Mouse (Mus musculus) liver, embryonic 13.5 days (tissue): ENCODE results near the gene Vrk2. TPM values are rescaled to one million over a fixed set of nuclear protein-coding genes. Genes with fewer than 3 reads are reported as not detected.

ENCODE experiments used
- ATAC-seq: fragments of 200-750 bp; cut with Nextera tagmentation; 2 replicates; pipeline ENCODE4 v1.8.0; 2017; ENCODE audit warnings: low read depth, mild to moderate bottlenecking, moderate number of reproducible peaks, moderate library complexity
- DNase-seq: peaks from one replicate; pipeline ENCODE4 v3.0.0; 2022
- H3K27ac ChIP-seq: fragments of 300-500 bp; sonication (generic); 2 replicates; pipeline ENCODE4 v1.5.1; 2015; ENCODE audit warnings: moderate library complexity, mild to moderate bottlenecking, inconsistent platforms
- H3K27me3 ChIP-seq: fragments of 300-500 bp; sonication (generic); 2 replicates; pipeline ENCODE4 v1.6.1; 2015; ENCODE audit warnings: mild to moderate bottlenecking, inconsistent platforms
- H3K36me3 ChIP-seq: fragments of 300-500 bp; sonication (generic); 2 replicates; pipeline ENCODE4 v1.6.1; 2015; ENCODE audit warnings: mild to moderate bottlenecking, inconsistent platforms
- H3K4me1 ChIP-seq: fragments of 300-500 bp; sonication (generic); replicated peaks from 2 replicates; pipeline ENCODE4 v1.6.1; 2015; ENCODE audit warnings: inconsistent platforms
- H3K4me2 ChIP-seq: fragments of 300-500 bp; sonication (generic); 2 replicates; pipeline ENCODE4 v1.6.1; 2015; ENCODE audit warnings: inconsistent platforms, mild to moderate bottlenecking, moderate library complexity
- H3K4me3 ChIP-seq: fragments of 300-500 bp; sonication (generic); replicated peaks from 2 replicates; pipeline ENCODE4 v1.5.1; 2015; ENCODE audit warnings: mild to moderate bottlenecking, inconsistent platforms
- H3K9ac ChIP-seq: fragments of 300-500 bp; sonication (generic); 2 replicates; pipeline ENCODE4 v1.6.1; 2015; ENCODE audit warnings: mild to moderate bottlenecking, inconsistent platforms
- H3K9me3 ChIP-seq: fragments of 300-500 bp; sonication (generic); replicated peaks from 2 replicates; pipeline ENCODE4 v1.6.1; 2016; ENCODE audit warnings: inconsistent platforms
- WGBS: fragments of 180-500 bp; shearing (Covaris S2); methylation state at CpG from one replicate; pipeline ENCODE4 v1.1.7; 2015; ENCODE audit not compliant: insufficient replicate concordance; 5-methylcytosine and 5-hydroxymethylcytosine counted together
- polyA plus RNA-seq: library from polyadenylated mRNA; unstranded; fragments of >200 nt; fragmentation: Nextera tagmentation; extraction: Ambion mirVana; gene quantifications from 2 replicates; pipeline ENCODE4 v1.2.1, GENCODE M21; 2015

Vrk2 gene
- polyA plus RNA-seq, 1 experiment from 2014 or later: 27.5 TPM

DNA sequence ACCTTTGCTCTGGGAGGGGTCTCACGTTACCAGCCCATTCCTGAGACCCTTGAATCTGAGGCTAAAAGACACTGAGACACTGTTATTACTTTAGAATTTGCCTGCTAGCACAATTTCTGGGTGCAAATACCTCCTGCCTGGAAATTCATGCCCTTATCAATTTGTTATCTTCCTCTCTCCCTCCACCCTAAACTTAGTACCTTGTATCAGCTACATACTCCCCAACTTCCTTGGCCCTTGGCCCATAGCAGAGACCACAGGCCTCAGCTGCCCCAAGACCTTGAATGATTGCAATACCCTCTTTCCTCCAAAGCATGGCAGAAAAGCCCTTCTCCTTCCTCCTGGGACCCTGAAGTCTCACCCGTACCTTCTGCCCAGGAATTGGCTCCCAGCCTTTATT lies 142.6 kb downstream of the Vrk2 start:
- no peak for DNase-seq
- peak; percentile 47; the same call in 1 of the 2 replicates for ATAC-seq
- 77% methylated on average over 2 of the region's 2 CpGs for WGBS

DNA sequence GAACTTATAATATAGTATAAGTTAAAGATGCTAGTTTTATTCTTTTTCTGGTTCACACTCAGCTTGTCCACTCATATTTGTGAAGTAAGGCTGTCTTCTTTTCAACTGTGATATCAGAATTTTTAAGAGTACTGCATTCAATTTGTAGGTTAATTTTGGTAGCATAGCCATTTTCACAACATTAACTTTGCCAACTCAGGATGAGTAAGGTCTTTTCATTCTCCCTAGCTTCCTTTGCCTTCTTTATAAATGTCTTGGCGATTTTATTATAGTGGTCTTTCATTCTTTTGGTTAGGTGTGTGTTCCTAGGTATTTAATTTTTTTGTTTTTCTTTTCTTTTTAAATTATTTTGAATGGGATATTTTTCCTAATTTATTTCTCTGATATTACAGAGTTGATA lies 143.2 kb downstream of the Vrk2 start:
- Histone ChIP-seq H3K4me3 (no peak overlapping the region), H3K9ac (no peak overlapping the region)
- WGBS: 81% methylated on average over 1 of the region's 1 CpGs

More for the DNA sequence above, 142.6 kb downstream of the Vrk2 start:
- Histone ChIP-seq H3K9me3 (no peaks in the 10 kb centered on the region), H3K4me1 (peaks cover 18% of the 10 kb centered on the region), H3K9ac (no peak overlapping the region), H3K36me3 (no peaks in the 10 kb centered on the region), H3K4me2 (no peak overlapping the region), H3K27ac (no peak overlapping the region), H3K4me3 (no peak overlapping the region), H3K27me3 (no peaks in the 10 kb centered on the region)

DNA sequence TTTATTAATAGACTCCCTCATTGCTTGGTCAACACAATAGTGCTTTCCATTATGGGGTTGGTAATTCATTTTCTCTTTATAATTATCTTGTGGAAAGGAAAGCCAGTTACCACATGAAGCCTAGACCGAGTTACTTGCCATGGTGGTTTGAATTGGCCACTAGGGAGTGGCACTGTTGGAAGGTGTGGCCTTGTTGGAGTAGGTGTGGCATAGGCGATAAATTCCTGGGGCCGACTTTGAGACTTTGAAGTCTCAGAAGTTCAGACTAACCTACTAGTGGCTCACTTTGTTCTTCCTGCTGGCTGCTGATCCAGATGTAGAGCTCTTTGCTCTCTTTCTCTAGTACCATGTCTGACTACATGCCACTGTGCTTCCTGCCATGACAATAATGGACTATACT lies 144.0 kb downstream of the Vrk2 start:
- Histone ChIP-seq H3K4me1 (peaks cover 15% of the 10 kb centered on the region), H3K27ac (no peak overlapping the region), H3K4me3 (no peak overlapping the region), H3K9ac (no peak overlapping the region), H3K4me2 (no peak overlapping the region), H3K9me3 (no peaks in the 10 kb centered on the region), H3K36me3 (no peaks in the 10 kb centered on the region), H3K27me3 (no peaks in the 10 kb centered on the region)
- WGBS: 75% methylated on average over 3 of the region's 3 CpGs
- ATAC-seq (peak; percentile 77), DNase-seq (no peak)

More for the DNA sequence above, 143.2 kb downstream of the Vrk2 start:
- H3K36me3 ChIP-seq: no peaks in the 10 kb centered on the region
- H3K27me3 ChIP-seq: no peaks in the 10 kb centered on the region
- ATAC-seq: no peak
- no peak overlapping the region for H3K27ac ChIP-seq
- no peak for DNase-seq
- no peak overlapping the region for H3K4me2 ChIP-seq
- no peaks in the 10 kb centered on the region for H3K9me3 ChIP-seq
- H3K4me1 ChIP-seq: peaks cover 18% of the 10 kb centered on the region

DNA sequence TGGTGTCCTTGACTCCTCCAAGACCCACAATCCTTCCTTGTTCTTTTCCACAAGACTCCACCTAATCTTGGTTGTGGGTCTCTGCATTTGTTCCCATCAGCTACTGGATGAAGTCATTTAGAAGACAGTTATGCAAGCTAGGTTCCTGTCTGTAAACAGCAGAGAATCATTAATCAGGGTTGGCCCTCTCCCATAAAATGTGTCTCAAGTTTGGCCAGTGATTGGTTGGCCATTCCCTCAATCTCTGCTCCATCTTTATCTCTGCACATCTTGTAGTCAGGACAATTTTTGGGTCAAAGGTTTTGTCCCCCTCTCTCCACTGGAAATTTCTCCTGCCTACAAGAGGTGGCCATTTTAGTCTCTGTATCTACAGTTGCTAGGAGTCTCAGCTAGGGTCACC lies 149.4 kb downstream of the Vrk2 start:
- Histone ChIP-seq H3K4me1 (no peaks in the 10 kb centered on the region), H3K9ac (no peak overlapping the region), H3K27ac (no peak overlapping the region), H3K4me3 (no peak overlapping the region), H3K4me2 (no peak overlapping the region), H3K27me3 (no peaks in the 10 kb centered on the region), H3K36me3 (0 out of 2 replicates have a peak, but pooled peaks cover 6% of the 10 kb centered on the region), H3K9me3 (no peaks in the 10 kb centered on the region)
- ATAC-seq: no peak
- DNase-seq: no peak

DNA sequence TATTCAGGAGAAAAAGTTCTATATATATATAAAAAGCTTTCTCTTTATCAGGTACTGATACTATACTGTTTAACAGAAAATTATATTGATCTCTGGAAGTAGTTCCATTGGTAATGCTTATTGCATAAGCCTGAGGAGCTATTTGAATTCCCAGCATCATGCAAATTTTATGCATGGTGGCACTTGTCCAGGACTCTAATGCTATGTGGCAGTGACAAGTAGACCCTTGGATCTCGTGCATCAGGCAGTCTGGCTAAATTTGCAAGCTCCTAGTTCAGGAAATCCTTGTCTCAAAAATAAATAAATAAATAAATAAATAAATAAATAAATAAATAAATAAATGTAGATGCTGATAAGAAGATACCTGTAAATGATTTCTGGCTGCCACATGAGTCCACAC lies 152.7 kb downstream of the Vrk2 start:
- WGBS: 44% methylated on average over 1 of the region's 1 CpGs
- ATAC-seq (no peak), DNase-seq (no peak)
- H3K9ac ChIP-seq: no peak overlapping the region
- H3K27me3 ChIP-seq: no peaks in the 10 kb centered on the region
- H3K36me3 ChIP-seq: 0 out of 2 replicates have a peak, but pooled peaks cover 6% of the 10 kb centered on the region
- no peaks in the 10 kb centered on the region for H3K9me3 ChIP-seq
- H3K4me2 ChIP-seq: no peak overlapping the region
- no peaks in the 10 kb centered on the region for H3K4me1 ChIP-seq
- no peak overlapping the region for H3K4me3 ChIP-seq
- H3K27ac ChIP-seq: no peak overlapping the region

DNA sequence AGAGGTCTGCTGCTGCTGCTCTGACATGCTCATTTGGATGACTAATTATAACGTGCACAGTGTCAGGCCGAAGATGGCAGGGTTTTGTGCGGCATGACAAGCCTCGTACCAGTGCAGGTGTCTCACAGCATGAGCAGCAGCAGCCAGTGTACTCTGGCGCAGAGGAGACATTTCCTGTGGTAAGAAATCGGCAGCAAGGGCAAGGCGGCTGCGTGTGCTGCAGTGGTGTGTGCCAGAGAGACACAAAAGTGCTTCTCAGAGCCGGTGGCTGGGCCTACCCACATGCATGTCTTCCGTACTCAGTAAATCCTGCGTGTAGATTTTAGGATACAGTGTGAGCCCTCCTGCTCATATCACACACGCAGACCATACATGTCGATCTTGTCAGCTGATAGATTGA lies 156.0 kb downstream of the Vrk2 start:
- no peaks in the 10 kb centered on the region for H3K27me3 ChIP-seq
- H3K4me1 ChIP-seq: no peaks in the 10 kb centered on the region
- ATAC-seq: no peak
- no peak for DNase-seq
- WGBS: 82% methylated on average over 13 of the region's 13 CpGs
- no peak overlapping the region for H3K27ac ChIP-seq
- no peak overlapping the region for H3K9ac ChIP-seq
- H3K36me3 ChIP-seq: no peaks in the 10 kb centered on the region
- H3K4me3 ChIP-seq: no peak overlapping the region
- H3K9me3 ChIP-seq: no peaks in the 10 kb centered on the region
- no peak overlapping the region for H3K4me2 ChIP-seq

DNA sequence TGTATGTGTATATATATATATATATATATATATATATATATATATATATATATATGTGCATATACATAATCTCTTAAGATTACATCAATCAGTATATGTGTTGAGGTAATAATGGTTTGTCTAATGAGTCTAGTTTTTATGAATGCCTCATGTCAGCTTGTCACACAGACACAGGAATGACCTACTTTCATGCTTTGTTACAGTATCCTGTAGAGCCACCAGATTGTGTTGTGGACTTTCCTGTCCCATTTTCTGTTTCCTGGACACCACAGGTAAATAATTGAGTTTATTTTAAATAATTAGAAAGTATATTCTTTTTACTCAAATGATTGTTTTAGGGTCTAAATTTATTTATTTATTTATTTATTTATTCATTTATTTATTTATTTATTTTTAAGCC lies 159.6 kb downstream of the Vrk2 start:
- H3K4me1 ChIP-seq: no peaks in the 10 kb centered on the region
- no peaks in the 10 kb centered on the region for H3K9me3 ChIP-seq
- no peak overlapping the region for H3K4me3 ChIP-seq
- DNase-seq: no peak
- no peak overlapping the region for H3K9ac ChIP-seq
- no peaks in the 10 kb centered on the region for H3K36me3 ChIP-seq
- H3K27ac ChIP-seq: no peak overlapping the region
- no peak for ATAC-seq
- no peak overlapping the region for H3K4me2 ChIP-seq
- H3K27me3 ChIP-seq: no peaks in the 10 kb centered on the region

DNA sequence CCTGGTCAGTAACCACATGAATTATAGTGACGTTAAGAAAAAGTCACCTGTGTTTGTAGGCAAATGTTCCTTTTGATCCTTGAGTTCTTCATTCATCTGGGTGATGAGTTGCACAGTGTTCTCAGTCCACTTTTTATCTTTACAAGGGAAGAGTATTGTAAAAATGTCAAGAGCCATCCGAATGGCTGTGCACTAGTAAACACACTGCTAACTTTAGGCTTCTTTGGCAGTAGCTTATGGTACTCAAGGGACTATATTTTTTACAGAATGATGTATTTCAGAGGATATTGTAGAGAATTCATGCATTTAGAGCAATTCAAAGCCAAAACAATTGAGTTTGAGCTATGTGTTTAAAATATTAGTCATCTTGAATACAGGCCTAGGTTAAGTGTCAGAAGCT lies 172.3 kb downstream of the Vrk2 start:
- Histone ChIP-seq H3K4me3 (no peak overlapping the region), H3K4me1 (no peaks in the 10 kb centered on the region), H3K36me3 (no peaks in the 10 kb centered on the region), H3K9ac (no peak overlapping the region), H3K4me2 (no peak overlapping the region), H3K27ac (no peak overlapping the region), H3K27me3 (no peaks in the 10 kb centered on the region), H3K9me3 (no peaks in the 10 kb centered on the region)
- no peak for DNase-seq
- no peak for ATAC-seq
- 82% methylated on average over 2 of the region's 2 CpGs for WGBS

Other genes with a start within 250 kb of the Vrk2 start
- 29.0 and 35.3 TPM in 2 replicates for gene Fancl, start 207.9 kb downstream of the Vrk2 start, polyA plus RNA-seq
- 0.28 and 0.38 TPM in 2 replicates for gene Gm6899, start 758 bp downstream of the Vrk2 start, polyA plus RNA-seq